Mouse (Mus musculus) MEL (cell line): ENCODE measurements at regions not wholly inside any gene's neighbourhood (a gene's known extent, or its start where the extent isn't known, plus 50 kb on each side); places are given as distances from the start of the nearest gene placed in this dataset.

Source experiments
- DNase-seq: peaks from one replicate; pipeline ENCODE4 v3.0.0; 2011; ENCODE audit warnings: low read depth, low spot score
- H3K27ac ChIP-seq: 2 replicates; pipeline ENCODE4 v1.5.1; 2012; ENCODE audit warnings: low read depth, mild to moderate bottlenecking, control low read depth, low read length, moderate library complexity; ENCODE audit not compliant: control insufficient read depth
- H3K27me3 ChIP-seq, 2 experiments: fragments of 150-350 bp in 1 of 2; sonication (generic) in 1 of 2; 2 replicates each; pipeline ENCODE4 v1.6.1; 2012; ENCODE audit warnings: low read length in 2 of 2, mild to moderate bottlenecking in 2 of 2, improper control_type of control experiment in 1 of 2, moderate library complexity in 1 of 2; ENCODE audit not compliant: insufficient read depth in 2 of 2, control insufficient read depth in 1 of 2
- H3K36me3 ChIP-seq, 2 experiments: 2 replicates each; pipeline ENCODE4 v1.6.1; 2012 to 2014; ENCODE audit warnings: low read length in 2 of 2, improper control_type of control experiment in 1 of 2, inconsistent platforms in 1 of 2, mild to moderate bottlenecking in 1 of 2; ENCODE audit not compliant: insufficient read depth in 2 of 2, control insufficient read depth in 1 of 2
- H3K4me1 ChIP-seq, 2 experiments: fragments of 150-350 bp in 1 of 2; sonication (generic) in 1 of 2; 2 replicates each; pipeline ENCODE4 v1.6.1; 2012; ENCODE audit warnings: low read length in 2 of 2, improper control_type of control experiment in 1 of 2, mild to moderate bottlenecking in 1 of 2; ENCODE audit not compliant: insufficient read depth in 2 of 2, control insufficient read depth in 1 of 2
- H3K4me3 ChIP-seq, 2 experiments: fragments of 150-350 bp in 1 of 2; sonication (generic) in 1 of 2; 2 replicates each; pipeline ENCODE4 v1.5.1; 2012; ENCODE audit warnings: low read depth in 2 of 2, low read length in 2 of 2, mild to moderate bottlenecking in 2 of 2, moderate library complexity in 2 of 2, control low read depth in 1 of 2, improper control_type of control experiment in 1 of 2; ENCODE audit not compliant: control insufficient read depth in 1 of 2, insufficient read depth in 1 of 2
- H3K79me2 ChIP-seq: 2 replicates; pipeline ENCODE4 v1.6.1; 2012; ENCODE audit warnings: mild to moderate bottlenecking, low read length, moderate library complexity; ENCODE audit not compliant: control insufficient read depth, poor library complexity, insufficient read depth
- H3K9ac ChIP-seq: 2 replicates; pipeline ENCODE4 v1.6.1; 2012; ENCODE audit warnings: low read depth, mild to moderate bottlenecking, control low read depth, low read length, moderate library complexity; ENCODE audit not compliant: control insufficient read depth, poor library complexity, severe bottlenecking
- H3K9me3 ChIP-seq: fragments of 150-350 bp; sonication (generic); replicated peaks from 2 replicates; pipeline ENCODE4 v1.6.1; 2012; ENCODE audit warnings: mild to moderate bottlenecking, low read length, improper control_type of control experiment, moderate library complexity; ENCODE audit not compliant: insufficient read depth
- CHD2 ChIP-seq: IDR thresholded peaks from 2 replicates; pipeline ENCODE4 v1.6.1; 2011; ENCODE audit warnings: low read length, improper control_type of control experiment
- CTCF ChIP-seq, 3 experiments: IDR thresholded peaks in 2 of 3; conservative IDR thresholded peaks in 1 of 3; 2 replicates each; pipeline ENCODE4 v1.5.1; 2011 to 2012; ENCODE audit warnings: low read length in 3 of 3, low read depth in 2 of 3, mild to moderate bottlenecking in 2 of 3, improper control_type of control experiment in 1 of 3, inconsistent platforms in 1 of 3, mixed read lengths in 1 of 3, moderate library complexity in 1 of 3; ENCODE audit not compliant: control insufficient read depth in 1 of 3, insufficient read depth in 1 of 3, poor library complexity in 1 of 3, severe bottlenecking in 1 of 3
- ETS1 ChIP-seq: IDR thresholded peaks from 2 replicates; pipeline ENCODE4 v1.6.1; 2012; ENCODE audit warnings: low read depth, mild to moderate bottlenecking, inconsistent platforms, low read length, improper control_type of control experiment, moderate library complexity
- GATA1 ChIP-seq: IDR thresholded peaks from 2 replicates; pipeline ENCODE4 v1.6.1; 2011; ENCODE audit warnings: low read depth, low read length, improper control_type of control experiment
- JUND ChIP-seq: IDR thresholded peaks from 2 replicates; pipeline ENCODE4 v1.6.1; 2011; ENCODE audit warnings: low read depth, mild to moderate bottlenecking, improper control_type of control experiment, low read length
- KAT2A ChIP-seq: conservative IDR thresholded peaks from 2 replicates; pipeline ENCODE4 v1.6.1; 2012; ENCODE audit warnings: low read depth, low read length, improper control_type of control experiment, inconsistent platforms
- MAX ChIP-seq: IDR thresholded peaks from 2 replicates; pipeline ENCODE4 v1.6.1; 2011; ENCODE audit warnings: low read length, improper control_type of control experiment
- MAZ ChIP-seq: IDR thresholded peaks from 2 replicates; pipeline ENCODE4 v1.6.1; 2012; ENCODE audit warnings: low read depth, mild to moderate bottlenecking, inconsistent platforms, low read length, improper control_type of control experiment
- MXI1 ChIP-seq: IDR thresholded peaks from 2 replicates; pipeline ENCODE4 v1.6.1; 2011; ENCODE audit warnings: mild to moderate bottlenecking, low read depth, low read length, improper control_type of control experiment
- MYB ChIP-seq: IDR thresholded peaks from 2 replicates; pipeline ENCODE4 v1.6.1; 2011; ENCODE audit warnings: mild to moderate bottlenecking, low read depth, low read length, improper control_type of control experiment
- MYC ChIP-seq: IDR thresholded peaks from 2 replicates; pipeline ENCODE4 v1.6.1; 2011; ENCODE audit warnings: low read depth, mild to moderate bottlenecking, low read length, improper control_type of control experiment, moderate library complexity
- NELFE ChIP-seq: IDR thresholded peaks from 2 replicates; pipeline ENCODE4 v1.6.1; 2011; ENCODE audit warnings: low read depth, low read length, improper control_type of control experiment
- NRF1 ChIP-seq: IDR thresholded peaks from 2 replicates; pipeline ENCODE4 v1.6.1; 2014; ENCODE audit warnings: low read depth, mild to moderate bottlenecking, inconsistent platforms, low read length, improper control_type of control experiment, moderate library complexity; ENCODE audit not compliant: poor library complexity, insufficient read depth, severe bottlenecking
- POLR2A ChIP-seq, 2 experiments: IDR thresholded peaks; 2 replicates each; pipeline ENCODE4 v1.6.1; 2011 to 2012; ENCODE audit warnings: low read length in 2 of 2, mild to moderate bottlenecking in 2 of 2, control low read depth in 1 of 2, improper control_type of control experiment in 1 of 2, low read depth in 1 of 2, moderate library complexity in 1 of 2; ENCODE audit not compliant: control insufficient read depth in 1 of 2, insufficient read depth in 1 of 2, poor library complexity in 1 of 2
- POLR2AphosphoS2 ChIP-seq: IDR thresholded peaks from 2 replicates; pipeline ENCODE4 v1.6.1; 2011; ENCODE audit warnings: low read length, improper control_type of control experiment
- RAD21 ChIP-seq: IDR thresholded peaks from 2 replicates; pipeline ENCODE4 v1.6.1; 2011; ENCODE audit warnings: mild to moderate bottlenecking, low read depth, low read length, improper control_type of control experiment
- SIN3A ChIP-seq: IDR thresholded peaks from 2 replicates; pipeline ENCODE4 v1.6.1; 2012; ENCODE audit warnings: low read length, improper control_type of control experiment, inconsistent platforms
- TAL1 ChIP-seq: IDR thresholded peaks from 2 replicates; pipeline ENCODE4 v1.6.1; 2012; ENCODE audit warnings: mild to moderate bottlenecking, inconsistent platforms, low read length, moderate library complexity, mixed read lengths
- TBP ChIP-seq: IDR thresholded peaks from 2 replicates; pipeline ENCODE4 v1.8.0; 2011; ENCODE audit warnings: low read depth, low read length, improper control_type of control experiment
- ZKSCAN1 ChIP-seq: IDR thresholded peaks from 2 replicates; pipeline ENCODE4 v1.6.1; 2012; ENCODE audit warnings: low read depth, mild to moderate bottlenecking, inconsistent platforms, low read length, improper control_type of control experiment, moderate library complexity
- ZMIZ1 ChIP-seq: IDR thresholded peaks from 2 replicates; pipeline ENCODE4 v1.6.1; 2012; ENCODE audit warnings: low read depth, mild to moderate bottlenecking, inconsistent platforms, low read length, improper control_type of control experiment, moderate library complexity

DNA sequence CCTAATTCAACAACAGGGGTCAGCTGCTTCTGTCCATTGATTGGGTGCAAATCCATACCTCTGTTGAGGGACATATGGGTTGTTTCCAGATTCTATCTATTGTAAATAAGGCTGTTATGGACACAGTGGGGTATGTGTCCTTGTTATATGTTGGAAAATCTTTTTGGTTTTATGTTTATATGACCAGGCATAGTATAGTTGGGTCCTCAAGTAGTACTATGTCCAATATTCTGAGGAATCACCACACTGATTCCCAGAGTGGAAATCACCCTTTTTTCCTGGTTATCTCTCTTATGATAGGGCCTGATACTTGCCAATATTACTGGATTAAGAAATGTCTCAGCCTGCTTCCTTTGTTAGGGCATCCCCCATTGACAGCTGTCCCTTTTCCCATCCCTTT lies 1471.0 kb downstream of the Kcnt2 start:
- H3K4me3 ChIP-seq, result no peak overlapping the region
- DNase-seq, result no peak
- H3K9ac ChIP-seq, result no peak overlapping the region
- H3K36me3 ChIP-seq, result no peaks in the 10 kb centered on the region
- no peaks in the 10 kb centered on the region for H3K4me1 ChIP-seq
- no peaks in the 10 kb centered on the region for H3K9me3 ChIP-seq
- no peaks in the 10 kb centered on the region for H3K79me2 ChIP-seq
- H3K27me3 ChIP-seq, result no peaks in the 10 kb centered on the region
- TF ChIP-seq ETS1 (no peak), TBP (no peak), MYB (no peak), TAL1 (no peak), RAD21 (no peak), NRF1 (no peak), POLR2A (IDR thresholded peaks at IDR 0.05; ENCODE audit: control insufficient read depth in 1 of 2, insufficient read depth in 1 of 2, low read depth in 1 of 2, low read length in 2 of 2, poor library complexity in 1 of 2) (no peak), MAZ (no peak), CHD2 (no peak)
- no peak overlapping the region for H3K27ac ChIP-seq

DNA sequence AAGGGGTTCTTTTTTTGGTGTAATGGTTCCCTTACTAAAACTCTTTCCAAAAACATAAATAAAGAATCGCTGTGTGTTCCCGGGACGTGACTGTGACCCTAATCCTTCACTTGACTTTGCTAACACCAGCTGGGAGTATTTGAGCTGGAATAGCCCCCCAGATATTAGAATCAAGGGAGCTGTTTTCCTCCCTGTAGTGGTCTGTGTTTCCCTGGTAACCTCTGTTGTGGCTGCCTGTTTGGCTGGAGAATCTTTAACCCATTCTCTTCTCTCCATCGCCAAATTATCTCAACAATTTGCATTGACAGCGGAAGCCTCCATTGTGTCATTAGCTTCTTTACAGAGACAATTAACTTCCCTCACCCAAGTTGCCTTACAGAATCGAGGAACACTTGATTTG lies 1471.6 kb downstream of the Kcnt2 start:
- H3K4me1 ChIP-seq, result no peaks in the 10 kb centered on the region
- no peak for DNase-seq
- H3K27ac ChIP-seq, result no peak overlapping the region
- H3K4me3 ChIP-seq, result no peak overlapping the region
- H3K9ac ChIP-seq, result no peak overlapping the region
- TF ChIP-seq ZKSCAN1, result no peak
- TF ChIP-seq MYB, result no peak
- no peak for TF ChIP-seq GATA1
- no peak for TF ChIP-seq TAL1
- TF ChIP-seq ETS1, result no peak
- no peak for TF ChIP-seq MYC
- TF ChIP-seq ZMIZ1, result no peak
- TF ChIP-seq SIN3A, result no peak
- TF ChIP-seq CTCF (IDR thresholded peaks at IDR 0.05 in 2 of 3, conservative IDR thresholded peaks at IDR 0.05 in 1 of 3; ENCODE audit: control insufficient read depth in 1 of 3, insufficient read depth in 1 of 3, low read depth in 2 of 3, low read length in 3 of 3, poor library complexity in 1 of 3, severe bottlenecking in 1 of 3), result no peak
- no peaks in the 10 kb centered on the region for H3K79me2 ChIP-seq
- H3K36me3 ChIP-seq, result no peaks in the 10 kb centered on the region
- H3K27me3 ChIP-seq, result no peaks in the 10 kb centered on the region
- H3K9me3 ChIP-seq, result no peaks in the 10 kb centered on the region

DNA sequence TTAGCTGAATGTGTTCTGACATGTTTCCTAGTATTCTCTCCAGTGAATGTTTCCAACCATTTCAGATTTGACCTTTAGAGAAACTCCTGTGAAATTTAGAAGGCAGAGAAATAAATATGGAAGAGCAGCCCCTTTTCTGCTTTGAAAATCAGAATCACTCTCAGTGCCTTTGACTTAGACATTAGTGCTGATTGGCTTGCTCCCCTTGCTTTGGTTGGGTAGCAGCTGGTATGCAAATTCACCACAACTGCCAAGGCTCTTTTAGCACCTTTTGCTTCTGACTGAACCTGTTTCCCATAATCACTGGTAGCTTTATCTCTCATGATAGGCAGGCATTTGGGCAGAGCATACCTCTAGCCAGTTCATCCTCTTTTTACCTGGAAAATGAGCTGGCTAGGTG lies 1495.3 kb downstream of the Kcnt2 start:
- no peak for DNase-seq
- Histone ChIP-seq H3K9ac (no peak overlapping the region), H3K36me3 (no peaks in the 10 kb centered on the region), H3K4me1 (no peaks in the 10 kb centered on the region), H3K79me2 (no peaks in the 10 kb centered on the region), H3K27me3 (no peaks in the 10 kb centered on the region), H3K27ac (no peak overlapping the region), H3K9me3 (no peaks in the 10 kb centered on the region), H3K4me3 (no peak overlapping the region)
- TF ChIP-seq MYB, result no peak
- TF ChIP-seq MXI1, result no peak
- no peak for TF ChIP-seq NELFE
- TF ChIP-seq MYC, result no peak
- TF ChIP-seq SIN3A, result no peak
- TF ChIP-seq KAT2A, result no peak
- no peak for TF ChIP-seq POLR2AphosphoS2
- TF ChIP-seq MAX, result no peak
- TF ChIP-seq ZKSCAN1, result no peak
- no peak for TF ChIP-seq JUND
- TF ChIP-seq TBP, result no peak
